ENCODE assay signal across 16 mouse cellular contexts in the genomic region with DNA sequence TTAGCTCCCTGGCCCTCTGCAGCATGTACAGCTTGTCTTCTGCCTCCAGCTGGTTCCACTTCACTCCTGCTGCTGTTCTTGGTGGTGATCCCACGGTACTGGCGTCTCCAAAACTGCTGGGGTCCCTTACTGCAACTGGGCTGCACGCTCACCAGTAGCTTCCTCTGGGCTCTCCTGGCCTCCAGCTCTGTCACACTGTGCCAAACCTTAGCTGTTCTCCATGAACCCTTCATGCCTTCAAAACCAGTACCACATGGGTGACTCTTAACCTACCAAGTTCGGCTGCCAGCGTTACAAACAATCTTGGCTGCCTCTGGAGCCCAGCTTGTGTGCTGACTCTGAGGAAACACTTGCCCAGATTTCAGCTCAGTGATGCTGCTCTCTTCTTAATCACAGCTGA. TPM values are rescaled to one million over a fixed set of nuclear protein-coding genes. Genes with fewer than 3 reads are reported as not detected.
DNase-seq lines count a peak whose midpoint lies in the region; TF ChIP-seq lines count a peak whose summit lies in the region.
"Had no signal": no experiment of that assay in that cellular context is flagged by ENCODE, and none has a peak within 500 bp of the region (broad histone marks: within the 10 kb centered on the region; RNA-seq: fewer than 3 reads in every experiment).

No protein-coding gene starts in this region.

- 68% methylated on average over 5 of the region's 5 CpGs for WGBS in lung, adult 2 months

- TF ChIP-seq CTCF in lung, adult 2 months (IDR thresholded peaks at IDR 0.05; ENCODE audit: insufficient read depth, low read length): no peak

- DNase-seq in cerebellum, postnatal 10 days: peak; percentile 20
- no peak for DNase-seq in cerebellum, adult 9-11 months
- peak; percentile 14 for DNase-seq in lung, postnatal 36 days
- DNase-seq in lung, adult 2 months: no peak
- peak; percentile 66 for DNase-seq in gastrocnemius, postnatal 25 days
- peak; percentile 62 for DNase-seq in skeletal muscle tissue, adult 2 months (ENCODE audit: low read depth, low spot score)
- DNase-seq in spleen, postnatal 36 days (ENCODE audit: low spot score in 2 of 2): no peak
- DNase-seq in retina, postnatal 1 day: no peak
- DNase-seq: B cell, adult 2 months; kidney, adult 2 months; liver, embryonic 13.5 days had no signal

- H3K4me3 ChIP-seq in lung, adult 2 months (replicated peaks; ENCODE audit: extremely low read depth, low read depth, low read length): no peak overlapping the region
- H3K4me3 ChIP-seq: liver, embryonic 13.5 days had no signal

- no peaks in the 10 kb centered on the region for H3K4me1 ChIP-seq in lung, adult 2 months (ENCODE audit: control insufficient read depth, insufficient read depth, low read length)
- H3K4me1 ChIP-seq: liver, embryonic 13.5 days had no signal

- TF ChIP-seq POLR2A in lung, adult 2 months (IDR thresholded peaks at IDR 0.05; ENCODE audit: borderline replicate concordance, extremely low read depth, low read depth, low read length): no peak

RNA-seq across cellular contexts. Expression of a gene that starts 7.5 kb away (rescaled TPM):
- polyA plus RNA-seq in lung, adult 2 months (2012; rRNA removed): 4.0 and 18.7 TPM in 2 replicates
- 10 to 100 TPM in 1 of 2 experiments, under 1 TPM in 1; 0.26 to 22.0 TPM for total RNA-seq in gastrocnemius, postnatal 25 days (2021)
- total RNA-seq: left cerebral cortex, postnatal 14 days; megakaryocyte, adult 5-6 weeks had no signal

RNA-seq across cellular contexts. Expression of a gene that starts 21.0 kb away (rescaled TPM):
- 3.6 and 3.9 TPM in 2 replicates for polyA plus RNA-seq in lung, adult 2 months (2012; rRNA removed)
- total RNA-seq in gastrocnemius, postnatal 25 days (2021): not detected
- total RNA-seq: ES-E14; left cerebral cortex, postnatal 14 days had no signal
- polyA plus RNA-seq: forebrain, embryonic 16.5 days; hindbrain, embryonic 14.5 days had no signal

RNA-seq across cellular contexts. Expression of a gene that starts 41.6 kb away (rescaled TPM):
- 13.3 and 17.4 TPM in 2 replicates for polyA plus RNA-seq in lung, adult 2 months (2012; rRNA removed)
- total RNA-seq in gastrocnemius, postnatal 25 days (2021): under 1 TPM in 1 of 2 experiments, not detected in 1; 0.27 TPM

RNA-seq across cellular contexts. Expression of a gene that starts 55.8 kb away (rescaled TPM):
- 40.0 and 42.0 TPM in 2 replicates for polyA plus RNA-seq in lung, adult 2 months (2012; rRNA removed)
- 10 to 100 TPM; 10.9 TPM for total RNA-seq in gastrocnemius, postnatal 25 days (2021)

Comparison
In these comparisons a context has a peak if more than half of its experiments do, and no peak if none do; other contexts are left out.
1. DNase-seq: peak in cerebellum, postnatal 10 days (2 of 2), lung, postnatal 36 days (single experiment), gastrocnemius, postnatal 25 days (single experiment) and skeletal muscle tissue, adult 2 months (single experiment); none in cerebellum, adult 9-11 months (single experiment), lung, adult 2 months (single experiment), spleen, postnatal 36 days (0 of 2) and retina, postnatal 1 day (single experiment).